10 mouse cellular contexts compared by ENCODE assay signal in the genomic region with DNA sequence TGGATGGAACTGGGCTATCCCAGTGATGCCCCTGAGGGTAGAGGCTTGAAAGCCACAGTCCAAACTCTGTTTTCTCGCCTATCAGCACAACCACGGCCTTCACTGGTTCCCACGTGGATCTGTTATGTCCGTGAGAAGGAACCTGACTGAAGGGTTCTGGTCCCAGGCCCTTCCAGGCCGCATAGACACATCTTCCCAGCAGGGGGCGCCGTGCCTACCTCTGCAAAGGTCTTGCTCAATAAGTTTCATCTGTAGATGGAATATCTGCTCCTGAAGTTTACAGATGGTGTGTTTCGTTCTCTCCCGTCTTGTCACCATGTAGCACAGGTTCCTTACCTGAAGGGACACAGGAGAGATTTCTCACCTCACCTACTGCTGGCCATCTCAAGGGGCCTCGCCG. TPM values are rescaled to one million over a fixed set of nuclear protein-coding genes. Genes with fewer than 3 reads are reported as not detected.
DNase-seq lines count a peak whose midpoint lies in the region; ATAC-seq and TF ChIP-seq lines count a peak whose summit lies in the region.
"Had no signal": no experiment of that assay in that cellular context is flagged by ENCODE, and none has a peak within 500 bp of the region (broad histone marks: within the 10 kb centered on the region; RNA-seq: fewer than 3 reads in every experiment).

No protein-coding gene starts in this region.

- 31% methylated on average over 11 of the region's 11 CpGs for WGBS in intestine, embryonic 14.5 days
- WGBS in intestine, embryonic 16.5 days: 32% methylated on average over 11 of the region's 11 CpGs
- 39% methylated on average over 11 of the region's 11 CpGs for WGBS in hindbrain, postnatal 0 days
- 27% methylated on average over 11 of the region's 11 CpGs for WGBS in liver, adult 2 months

- no peaks in the 10 kb centered on the region for H3K9me3 ChIP-seq in intestine, embryonic 14.5 days (ENCODE audit: control insufficient read depth, low read length)
- no peaks in the 10 kb centered on the region for H3K9me3 ChIP-seq in intestine, embryonic 16.5 days (ENCODE audit: control insufficient read depth, low read length)
- no peaks in the 10 kb centered on the region for H3K9me3 ChIP-seq in hindbrain, postnatal 0 days (ENCODE audit: low read length)
- H3K9me3 ChIP-seq: embryonic facial prominence, embryonic 13.5 days; neural tube, embryonic 12.5 days had no signal

- no peak overlapping the region for H3K27ac ChIP-seq in intestine, embryonic 14.5 days (ENCODE audit: low read depth)
- H3K27ac ChIP-seq in intestine, embryonic 16.5 days (ENCODE audit: low read length): no peak overlapping the region
- no peak overlapping the region for H3K27ac ChIP-seq in hindbrain, postnatal 0 days
- no peak overlapping the region for H3K27ac ChIP-seq in liver, adult 2 months (replicated peaks; ENCODE audit: insufficient read depth, low read depth, low read length)
- H3K27ac ChIP-seq: embryonic facial prominence, embryonic 13.5 days; neural tube, embryonic 12.5 days had no signal

- H3K9ac ChIP-seq in intestine, embryonic 14.5 days (ENCODE audit: low read length): no peak overlapping the region
- no peak overlapping the region for H3K9ac ChIP-seq in intestine, embryonic 16.5 days (ENCODE audit: low read depth, low read length)
- H3K9ac ChIP-seq in hindbrain, postnatal 0 days (replicated peaks; ENCODE audit: low read length): no peak overlapping the region
- no peak overlapping the region for H3K9ac ChIP-seq in liver, adult 2 months (ENCODE audit: low read depth, low read length)
- H3K9ac ChIP-seq: embryonic facial prominence, embryonic 13.5 days; neural tube, embryonic 12.5 days had no signal

- TF ChIP-seq POLR2A in liver, adult 2 months (IDR thresholded peaks at IDR 0.05; ENCODE audit: extremely low read depth, insufficient read depth, low read length): no peak

- ATAC-seq in intestine, embryonic 14.5 days (replicated peaks; ENCODE audit: low FRiP score, low TSS enrichment, low read depth): no peak
- no peak for ATAC-seq in intestine, embryonic 16.5 days
- no peak for ATAC-seq in hindbrain, postnatal 0 days

- H3K79me2 ChIP-seq in liver, adult 2 months (ENCODE audit: control insufficient read depth, insufficient read depth, low read length): no peaks in the 10 kb centered on the region

- H3K4me3 ChIP-seq in intestine, embryonic 14.5 days (ENCODE audit: low read depth, low read length): no peak overlapping the region
- no peak overlapping the region for H3K4me3 ChIP-seq in intestine, embryonic 16.5 days (ENCODE audit: low read length)
- no peak overlapping the region for H3K4me3 ChIP-seq in hindbrain, postnatal 0 days (ENCODE audit: low read length)
- no peak overlapping the region for H3K4me3 ChIP-seq in liver, adult 2 months (ENCODE audit: insufficient read depth, low read depth, low read length)
- H3K4me3 ChIP-seq: embryonic facial prominence, embryonic 13.5 days; neural tube, embryonic 12.5 days had no signal

- peaks cover 28% of the 10 kb centered on the region for H3K36me3 ChIP-seq in intestine, embryonic 14.5 days (ENCODE audit: control insufficient read depth, insufficient read depth, low read length)
- peaks cover 3% of the 10 kb centered on the region for H3K36me3 ChIP-seq in intestine, embryonic 16.5 days (ENCODE audit: control insufficient read depth, insufficient read depth, low read length)
- H3K36me3 ChIP-seq in hindbrain, postnatal 0 days (ENCODE audit: insufficient read depth, low read length): peaks cover 8% of the 10 kb centered on the region
- H3K36me3 ChIP-seq in liver, adult 2 months (ENCODE audit: control insufficient read depth, insufficient read depth, low read length): peaks cover 6% of the 10 kb centered on the region; the same call in 1 of the 2 replicates
- H3K36me3 ChIP-seq: neural tube, embryonic 12.5 days had no signal

- no peaks in the 10 kb centered on the region for H3K27me3 ChIP-seq in intestine, embryonic 14.5 days (replicated peaks; ENCODE audit: control insufficient read depth, insufficient read depth, low read length)
- H3K27me3 ChIP-seq in intestine, embryonic 16.5 days (replicated peaks; ENCODE audit: control insufficient read depth, insufficient read depth, low read length): no peaks in the 10 kb centered on the region
- no peaks in the 10 kb centered on the region for H3K27me3 ChIP-seq in hindbrain, postnatal 0 days (ENCODE audit: insufficient read depth, low read length)
- no peaks in the 10 kb centered on the region for H3K27me3 ChIP-seq in liver, adult 2 months (ENCODE audit: control insufficient read depth, insufficient read depth, low read length)
- H3K27me3 ChIP-seq: embryonic facial prominence, embryonic 13.5 days; neural tube, embryonic 12.5 days had no signal

- peak; percentile 90 for DNase-seq in intestine, embryonic 14.5 days (ENCODE audit: low spot score)
- peak; percentile 78 to 93 for DNase-seq in adrenal gland, adult (ENCODE audit: inconsistent age in 2 of 2, low spot score in 1 of 2)
- DNase-seq in embryo, embryonic 11 days: peak; percentile 78
- peak; percentile 81 for DNase-seq in hindbrain, postnatal 0 days (ENCODE audit: low spot score)
- DNase-seq in liver, adult 2 months (ENCODE audit: extremely low read depth, low read depth, low spot score): peak; percentile 55
- DNase-seq in ovary, postnatal 36 days (ENCODE audit: low spot score): peak; percentile 77
- DNase-seq in thymus, postnatal 14 days: peak; percentile 86

- no peak overlapping the region for H3K4me2 ChIP-seq in intestine, embryonic 14.5 days (ENCODE audit: low read length)
- no peak overlapping the region for H3K4me2 ChIP-seq in intestine, embryonic 16.5 days (ENCODE audit: low read depth, low read length)
- H3K4me2 ChIP-seq in hindbrain, postnatal 0 days (ENCODE audit: low read depth, low read length): no peak overlapping the region
- H3K4me2 ChIP-seq: embryonic facial prominence, embryonic 13.5 days; neural tube, embryonic 12.5 days had no signal

- H3K4me1 ChIP-seq in intestine, embryonic 14.5 days (replicated peaks; ENCODE audit: control insufficient read depth, insufficient read depth, low read length): no peaks in the 10 kb centered on the region
- 0 out of 2 replicates have a peak, but pooled peaks cover 3% of the 10 kb centered on the region for H3K4me1 ChIP-seq in intestine, embryonic 16.5 days (ENCODE audit: control insufficient read depth, insufficient read depth, low read length)
- H3K4me1 ChIP-seq in hindbrain, postnatal 0 days (ENCODE audit: insufficient read depth, low read length): 0 out of 2 replicates have a peak, but pooled peaks cover 5% of the 10 kb centered on the region
- H3K4me1 ChIP-seq in liver, adult 2 months (ENCODE audit: control insufficient read depth, insufficient read depth, low read length): peaks cover 15% of the 10 kb centered on the region
- H3K4me1 ChIP-seq: embryonic facial prominence, embryonic 13.5 days had no signal

- TF ChIP-seq CTCF in hindbrain, postnatal 0 days (IDR thresholded peaks at IDR 0.05; ENCODE audit: low read depth): peak; percentile 82
- TF ChIP-seq CTCF in liver, adult 2 months (IDR thresholded peaks at IDR 0.05; ENCODE audit: low read depth, low read length): peak; percentile 95

RNA-seq across cellular contexts. Expression of gene Jade2, which starts 36.6 kb away (rescaled TPM):
- polyA plus RNA-seq in intestine, embryonic 14.5 days (2014; fragmentation: Nextera tagmentation; extraction: Ambion mirVana): 0.82 and 0.95 TPM in 2 replicates
- 1.3 and 1.5 TPM in 2 replicates for polyA plus RNA-seq in intestine, embryonic 16.5 days (2015; fragmentation: Nextera tagmentation; extraction: Ambion mirVana)
- 3.1 and 4.3 TPM in 2 replicates for total RNA-seq in hindbrain, postnatal 0 days (2014; rRNA removed)
- 1.1 and 1.2 TPM in 2 replicates for polyA plus RNA-seq in hindbrain, postnatal 0 days (2015; fragmentation: Nextera tagmentation; extraction: Ambion mirVana)
- 2.7 and 3.7 TPM in 2 replicates for total RNA-seq in liver, adult 2 months (2014; rRNA removed)
- polyA plus RNA-seq in liver, adult 2 months (2012; rRNA removed): 3.6 and 4.1 TPM in 2 replicates

RNA-seq across cellular contexts. Expression of gene Sar1b, which starts 57.4 kb away (rescaled TPM):
- 119 and 123 TPM in 2 replicates for polyA plus RNA-seq in intestine, embryonic 14.5 days (2014; fragmentation: Nextera tagmentation; extraction: Ambion mirVana)
- 218 and 226 TPM in 2 replicates for polyA plus RNA-seq in intestine, embryonic 16.5 days (2015; fragmentation: Nextera tagmentation; extraction: Ambion mirVana)
- total RNA-seq in hindbrain, postnatal 0 days (2014; rRNA removed): 78.2 and 118 TPM in 2 replicates
- polyA plus RNA-seq in hindbrain, postnatal 0 days (2015; fragmentation: Nextera tagmentation; extraction: Ambion mirVana): 235 and 244 TPM in 2 replicates
- 257 and 370 TPM in 2 replicates for total RNA-seq in liver, adult 2 months (2014; rRNA removed)
- 61.0 and 75.6 TPM in 2 replicates for polyA plus RNA-seq in liver, adult 2 months (2012; rRNA removed)

RNA-seq across cellular contexts. Expression of gene Sec24a, which starts 57.4 kb away (rescaled TPM):
- polyA plus RNA-seq in intestine, embryonic 14.5 days (2014; fragmentation: Nextera tagmentation; extraction: Ambion mirVana): 17.0 and 19.2 TPM in 2 replicates
- polyA plus RNA-seq in intestine, embryonic 16.5 days (2015; fragmentation: Nextera tagmentation; extraction: Ambion mirVana): 21.2 and 27.6 TPM in 2 replicates
- 13.4 and 13.9 TPM in 2 replicates for total RNA-seq in hindbrain, postnatal 0 days (2014; rRNA removed)
- polyA plus RNA-seq in hindbrain, postnatal 0 days (2015; fragmentation: Nextera tagmentation; extraction: Ambion mirVana): 10.6 and 11.9 TPM in 2 replicates
- total RNA-seq in liver, adult 2 months (2014; rRNA removed): 45.1 and 51.1 TPM in 2 replicates
- 30.6 and 35.3 TPM in 2 replicates for polyA plus RNA-seq in liver, adult 2 months (2012; rRNA removed)
